Mouse (Mus musculus) embryonic facial prominence, embryonic 10.5 days (tissue): Measurements from ENCODE around the gene Ttyh2. TPM values are rescaled to one million over a fixed set of nuclear protein-coding genes. Genes with fewer than 3 reads are reported as not detected.

Source experiments
- DNase-seq: peaks from one replicate; pipeline ENCODE4 v3.0.0-alpha.2; 2017; ENCODE audit warnings: low spot score
- H3K27ac ChIP-seq: fragments of 300-500 bp; sonication (generic); replicated peaks from 2 replicates; pipeline ENCODE4 v1.5.1; 2016; ENCODE audit warnings: mild to moderate bottlenecking
- H3K27me3 ChIP-seq: fragments of 300-500 bp; sonication (generic); replicated peaks from 2 replicates; pipeline ENCODE4 v1.6.1; 2016; ENCODE audit warnings: low read depth, mild to moderate bottlenecking; ENCODE audit not compliant: poor library complexity, severe bottlenecking
- H3K36me3 ChIP-seq: fragments of 300-500 bp; sonication (generic); replicated peaks from 2 replicates; pipeline ENCODE4 v1.6.1; 2016; ENCODE audit warnings: mild to moderate bottlenecking, moderate library complexity
- H3K4me1 ChIP-seq: fragments of 300-500 bp; sonication (generic); 2 replicates; pipeline ENCODE4 v1.6.1; 2016
- H3K4me3 ChIP-seq: fragments of 300-500 bp; sonication (generic); 2 replicates; pipeline ENCODE4 v1.5.1; 2016; ENCODE audit warnings: mild to moderate bottlenecking, moderate library complexity
- H3K9me3 ChIP-seq: fragments of 300-500 bp; sonication (generic); 2 replicates; pipeline ENCODE4 v1.6.1; 2016; ENCODE audit warnings: mild to moderate bottlenecking
- WGBS: fragments of 180-500 bp; shearing (Covaris S2); methylation state at CpG from one replicate; pipeline ENCODE4 v1.1.7; 2016; 5-methylcytosine and 5-hydroxymethylcytosine counted together
- polyA plus RNA-seq: library from polyadenylated mRNA; unstranded; fragments of >200 nt; fragmentation: Nextera tagmentation; extraction: Ambion mirVana; gene quantifications from 2 replicates; pipeline ENCODE4 v1.2.1, GENCODE M21; 2016

Ttyh2 gene
- polyA plus RNA-seq, 1 experiment from 2014 or later: 16.1 TPM

DNA sequence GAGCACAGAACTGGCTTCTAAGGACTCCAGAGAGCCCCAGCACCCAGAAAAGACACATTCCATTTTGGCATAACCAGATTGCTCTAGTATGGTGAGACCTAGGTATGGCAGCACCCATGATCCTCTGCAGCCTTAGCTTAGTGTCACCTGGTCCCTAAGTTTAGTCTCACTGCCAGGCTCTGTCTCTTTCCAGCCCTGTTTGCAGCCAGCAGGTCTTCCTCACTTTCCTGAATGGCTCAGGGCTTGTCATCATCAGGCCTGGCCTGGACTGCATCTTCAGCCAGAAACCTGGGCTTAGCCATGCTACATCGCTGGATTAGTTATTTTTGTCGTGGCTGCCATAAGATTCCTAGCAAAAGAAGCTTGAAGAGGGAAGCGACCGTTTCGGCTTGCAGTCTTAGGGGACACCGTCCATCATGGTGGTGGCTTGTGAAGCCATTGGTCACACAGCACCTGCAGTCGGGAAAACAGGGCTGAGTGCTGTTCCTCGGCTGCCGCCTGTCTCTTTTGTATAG lies 10.4 kb downstream of the Ttyh2 start:
- Histone ChIP-seq H3K4me3 (no peak overlapping the region), H3K27me3 (no peaks in the 10 kb centered on the region), H3K9me3 (no peaks in the 10 kb centered on the region), H3K27ac (peak overlapping the region; percentile 63), H3K4me1 (peaks cover 47% of the 10 kb centered on the region), H3K36me3 (peaks cover 20% of the 10 kb centered on the region)
- no peak for DNase-seq
- 88% methylated on average over 9 of the region's 9 CpGs for WGBS

GRCm38 (mm10) chr11:114686221-114686959 lies 11.2 kb downstream of the Ttyh2 start:
- peaks cover 21% of the 10 kb centered on the region for H3K36me3 ChIP-seq
- H3K27ac ChIP-seq: peak overlapping the region; percentile 51
- no peaks in the 10 kb centered on the region for H3K27me3 ChIP-seq
- no peaks in the 10 kb centered on the region for H3K9me3 ChIP-seq
- WGBS: 92% methylated on average over 16 of the region's 16 CpGs
- no peak for DNase-seq
- H3K4me1 ChIP-seq: peaks cover 45% of the 10 kb centered on the region
- H3K4me3 ChIP-seq: no peak overlapping the region

GRCm38 (mm10) chr11:114687574-114688188 lies 12.4 kb downstream of the Ttyh2 start:
- H3K4me3 ChIP-seq: no peak overlapping the region
- H3K27me3 ChIP-seq: no peaks in the 10 kb centered on the region
- H3K9me3 ChIP-seq: no peaks in the 10 kb centered on the region
- peaks cover 58% of the 10 kb centered on the region for H3K4me1 ChIP-seq
- WGBS: 60% methylated on average over 10 of the region's 10 CpGs
- DNase-seq: no peak
- peak overlapping the region; percentile 20; the same call in 1 of the 2 replicates for H3K27ac ChIP-seq
- peaks cover 20% of the 10 kb centered on the region for H3K36me3 ChIP-seq

GRCm38 (mm10) chr11:114688729-114689128 lies 13.5 kb downstream of the Ttyh2 start:
- Histone ChIP-seq H3K27ac (no peak overlapping the region), H3K4me3 (no peak overlapping the region), H3K36me3 (peaks cover 18% of the 10 kb centered on the region), H3K9me3 (no peaks in the 10 kb centered on the region), H3K27me3 (no peaks in the 10 kb centered on the region), H3K4me1 (peaks cover 57% of the 10 kb centered on the region)
- 77% methylated on average over 3 of the region's 3 CpGs for WGBS
- no peak for DNase-seq

DNA sequence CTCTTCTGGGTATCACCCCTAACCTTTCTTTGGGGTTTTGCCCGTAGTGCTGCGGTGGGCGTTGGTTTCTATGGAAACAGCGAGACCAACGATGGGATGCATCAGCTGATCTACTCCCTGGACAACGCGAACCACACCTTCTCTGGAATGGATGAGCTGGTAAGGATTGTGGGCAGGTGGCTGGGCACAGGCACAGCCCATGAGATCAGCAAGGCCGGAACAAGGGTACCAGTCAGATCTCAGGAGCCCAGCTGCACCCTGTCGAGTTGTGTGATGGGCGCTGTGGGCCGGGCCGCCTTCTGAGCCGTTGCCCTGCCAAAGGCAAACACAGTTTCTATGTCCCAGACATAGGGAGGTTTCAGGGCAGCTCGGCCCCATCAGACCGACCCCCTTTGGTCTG lies 15.0 kb downstream of the Ttyh2 start:
- 95% methylated on average over 15 of the region's 15 CpGs for WGBS

GRCm38 (mm10) chr11:114691454-114692182 lies 16.4 kb downstream of the Ttyh2 start:
- peaks cover 26% of the 10 kb centered on the region for H3K36me3 ChIP-seq
- no peak for DNase-seq
- WGBS: 58% methylated on average over 6 of the region's 6 CpGs
- no peaks in the 10 kb centered on the region for H3K9me3 ChIP-seq
- H3K27me3 ChIP-seq: no peaks in the 10 kb centered on the region
- peaks cover 30% of the 10 kb centered on the region for H3K4me1 ChIP-seq
- H3K4me3 ChIP-seq: no peak overlapping the region
- H3K27ac ChIP-seq: peak overlapping the region; percentile 19; the same call in 1 of the 2 replicates

More for the DNA sequence above, 15.0 kb downstream of the Ttyh2 start:
- no peak overlapping the region for H3K27ac ChIP-seq
- H3K4me1 ChIP-seq: peaks cover 42% of the 10 kb centered on the region
- no peaks in the 10 kb centered on the region for H3K9me3 ChIP-seq
- peaks cover 25% of the 10 kb centered on the region for H3K36me3 ChIP-seq
- no peak for DNase-seq
- no peak overlapping the region for H3K4me3 ChIP-seq
- H3K27me3 ChIP-seq: no peaks in the 10 kb centered on the region

DNA sequence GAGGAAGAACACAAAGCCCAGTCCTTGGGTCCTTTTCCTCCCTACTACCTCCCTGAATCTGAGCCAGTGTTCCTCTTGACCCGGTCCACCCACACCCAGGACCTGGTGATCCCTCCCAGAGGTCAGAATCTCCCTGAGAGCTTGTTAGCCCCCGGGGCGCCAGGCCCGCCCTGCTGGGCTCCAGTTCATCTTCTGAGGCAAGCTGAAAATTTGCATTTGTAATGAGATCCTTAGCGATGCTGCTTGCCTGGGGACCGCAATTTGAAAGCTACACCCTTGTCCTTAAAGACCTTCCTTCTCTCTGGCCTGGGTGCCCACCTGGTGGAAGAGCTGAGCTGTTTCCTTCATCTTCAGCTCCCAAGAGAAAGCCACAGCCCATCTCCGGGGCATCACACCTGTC lies 17.4 kb downstream of the Ttyh2 start:
- 40% methylated on average over 7 of the region's 7 CpGs for WGBS
- Histone ChIP-seq H3K27me3 (no peaks in the 10 kb centered on the region), H3K36me3 (peaks cover 29% of the 10 kb centered on the region), H3K9me3 (no peaks in the 10 kb centered on the region), H3K4me1 (peaks cover 25% of the 10 kb centered on the region), H3K4me3 (no peak overlapping the region), H3K27ac (no peak overlapping the region; the same call in 1 of the 2 replicates)
- DNase-seq: no peak

DNA sequence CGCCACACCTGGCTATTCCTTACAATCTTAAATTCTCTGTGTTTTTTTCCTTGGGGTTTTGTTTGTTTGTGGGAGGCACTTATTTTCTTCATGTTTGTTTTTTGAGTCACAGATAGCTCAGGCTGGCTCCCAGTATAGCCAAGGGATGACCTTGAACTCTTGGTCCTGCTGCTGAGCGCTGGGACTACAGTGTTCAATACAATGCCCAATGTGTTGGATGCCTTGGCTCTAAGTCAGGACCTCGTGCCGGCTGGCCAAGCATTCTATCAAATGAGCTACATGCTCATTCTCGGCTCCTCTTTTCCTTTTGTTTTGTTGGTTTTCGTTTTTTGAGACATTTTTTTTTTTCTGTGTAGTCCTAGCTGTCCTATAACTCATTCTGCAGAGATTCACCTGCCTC lies 18.2 kb downstream of the Ttyh2 start:
- Histone ChIP-seq H3K4me3 (no peak overlapping the region), H3K4me1 (peaks cover 20% of the 10 kb centered on the region), H3K9me3 (no peaks in the 10 kb centered on the region), H3K27ac (no peak overlapping the region), H3K36me3 (peaks cover 32% of the 10 kb centered on the region), H3K27me3 (no peaks in the 10 kb centered on the region)
- 92% methylated on average over 6 of the region's 6 CpGs for WGBS
- no peak for DNase-seq

DNA sequence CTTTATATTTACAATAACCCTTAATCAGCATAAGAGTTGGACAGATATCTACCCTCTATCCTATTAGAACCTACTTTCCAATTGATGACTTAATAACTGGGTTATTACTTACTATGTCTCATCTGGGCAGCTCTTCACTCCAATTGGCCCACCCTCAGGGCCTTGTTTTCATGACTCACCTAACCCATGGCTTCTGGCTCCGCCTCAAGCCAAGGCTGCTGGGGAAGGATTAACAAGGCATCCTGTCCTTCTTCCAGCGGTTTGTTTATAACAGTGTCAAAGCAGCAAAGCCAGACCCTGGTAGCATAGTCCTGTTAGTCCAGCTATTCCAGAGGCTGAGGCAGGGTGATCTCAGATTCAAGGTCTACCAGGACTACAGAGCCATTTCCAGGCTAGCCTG lies 19.2 kb downstream of the Ttyh2 start:
- H3K4me1 ChIP-seq: peaks cover 20% of the 10 kb centered on the region
- no peak for DNase-seq
- H3K36me3 ChIP-seq: peaks cover 34% of the 10 kb centered on the region
- H3K9me3 ChIP-seq: no peaks in the 10 kb centered on the region
- WGBS: 80% methylated on average over 2 of the region's 2 CpGs
- H3K27me3 ChIP-seq: no peaks in the 10 kb centered on the region
- no peak overlapping the region for H3K4me3 ChIP-seq
- H3K27ac ChIP-seq: no peak overlapping the region

GRCm38 (mm10) chr11:114698496-114698895 lies 23.3 kb downstream of the Ttyh2 start:
- no peak for DNase-seq
- H3K27ac ChIP-seq: no peak overlapping the region
- H3K27me3 ChIP-seq: no peaks in the 10 kb centered on the region
- no peak overlapping the region for H3K4me3 ChIP-seq
- 92% methylated on average over 7 of the region's 7 CpGs for WGBS
- peaks cover 13% of the 10 kb centered on the region for H3K4me1 ChIP-seq
- no peaks in the 10 kb centered on the region for H3K9me3 ChIP-seq
- peaks cover 23% of the 10 kb centered on the region for H3K36me3 ChIP-seq

GRCm38 (mm10) chr11:114699511-114699910 lies 24.3 kb downstream of the Ttyh2 start:
- Histone ChIP-seq H3K36me3 (peaks cover 21% of the 10 kb centered on the region), H3K27ac (no peak overlapping the region), H3K27me3 (no peaks in the 10 kb centered on the region), H3K4me1 (peaks cover 23% of the 10 kb centered on the region), H3K4me3 (no peak overlapping the region), H3K9me3 (no peaks in the 10 kb centered on the region)
- WGBS: 86% methylated on average over 12 of the region's 12 CpGs
- no peak for DNase-seq

DNA sequence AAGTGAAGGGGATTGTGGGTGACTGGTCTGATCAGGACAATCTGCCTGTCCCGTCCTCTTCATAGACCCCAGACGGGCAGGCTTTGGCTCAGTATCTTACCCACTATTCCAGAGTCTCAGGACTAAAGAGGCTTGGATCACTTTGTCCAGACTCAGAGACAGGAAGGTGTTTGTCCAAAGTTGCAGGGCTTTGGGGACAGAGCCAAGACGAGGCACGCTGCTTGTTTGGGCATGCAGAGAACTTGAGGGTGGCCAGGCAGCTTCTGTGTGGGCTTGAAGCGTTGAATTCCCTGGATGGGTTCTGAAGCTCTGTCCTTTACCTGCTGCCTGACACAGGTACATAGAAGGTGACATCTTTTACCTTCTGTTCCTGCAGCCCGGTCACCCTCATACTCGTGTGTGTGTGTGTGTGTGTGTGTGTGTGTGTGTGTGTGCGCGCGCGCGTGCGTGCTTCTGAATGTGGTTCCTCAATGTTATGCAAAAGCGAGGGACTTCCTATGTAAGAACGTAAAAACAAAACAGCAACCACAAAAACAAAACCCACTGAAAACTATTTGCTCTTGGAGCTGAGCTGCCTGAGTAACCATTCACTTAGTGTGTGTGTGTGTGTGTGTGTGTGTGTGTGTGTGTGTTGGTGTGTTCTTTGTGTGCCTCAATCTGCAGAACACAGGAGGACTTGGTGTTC lies 27.2 kb downstream of the Ttyh2 start:
- Histone ChIP-seq H3K27ac (0 out of 2 replicates have a peak overlapping the region, but pooled peaks have one; percentile 8), H3K36me3 (peaks cover 5% of the 10 kb centered on the region), H3K27me3 (no peaks in the 10 kb centered on the region), H3K4me3 (no peak overlapping the region), H3K4me1 (peaks cover 27% of the 10 kb centered on the region), H3K9me3 (no peaks in the 10 kb centered on the region)
- WGBS: 89% methylated on average over 15 of the region's 15 CpGs
- no peak for DNase-seq
